Mouse (Mus musculus): Measurements from ENCODE around the gene Mdga1.

DNA sequence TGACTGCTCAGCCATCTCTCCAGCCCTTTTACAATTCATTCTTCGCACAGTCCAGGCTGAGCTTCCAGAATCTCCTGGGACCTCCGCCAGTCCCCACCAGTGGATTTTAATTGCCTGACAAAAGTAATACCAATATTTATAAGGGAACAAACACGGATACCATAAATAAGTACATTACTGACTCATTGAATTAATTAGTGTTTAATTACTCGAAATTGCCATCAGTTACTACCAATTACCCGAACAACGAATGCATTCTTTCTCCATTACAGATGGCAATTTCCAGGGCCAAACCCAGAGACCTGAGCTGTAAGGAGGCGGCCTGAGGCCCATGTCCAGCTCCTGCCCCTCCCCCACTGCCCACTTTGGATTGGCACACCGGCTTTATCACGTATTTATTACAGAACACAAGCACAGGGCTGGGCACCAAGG is 32.5 kb downstream of the Mdga1 start:
- TF ChIP-seq CTCF (IDR thresholded peaks at IDR 0.05; ENCODE audit: control insufficient read depth, insufficient read depth, low read length) (no peak), POLR2A (IDR thresholded peaks at IDR 0.05; ENCODE audit: borderline replicate concordance, control insufficient read depth, low read depth, low read length) (no peak)
